ENCODE assay signal across 8 mouse cellular contexts in genomic region chr14:47648218-47648617, GRCm38 (mm10). TPM values are rescaled to one million over a fixed set of nuclear protein-coding genes. Genes with fewer than 3 reads are reported as not detected.
A peak's percentile ranks its signal among the peaks of the same experiment; 100 is the strongest.
DNase-seq lines count a peak whose midpoint lies in the region; ATAC-seq and TF ChIP-seq lines count a peak whose summit lies in the region.

TSS of gene Ktn1 (plus strand) at chr14:47648448.

- no peak for TF ChIP-seq POLR2A in liver, adult 2 months (IDR thresholded peaks at IDR 0.05; ENCODE audit: extremely low read depth, insufficient read depth, low read length)

- peaks cover 10% of the 10 kb centered on the region; the same call in 1 of the 2 replicates for H3K79me2 ChIP-seq in liver, adult 2 months (ENCODE audit: control insufficient read depth, insufficient read depth, low read length)

- no peaks in the 10 kb centered on the region for H3K27me3 ChIP-seq in liver, adult 2 months (ENCODE audit: control insufficient read depth, insufficient read depth, low read length)
- H3K27me3 ChIP-seq in forebrain, embryonic 14.5 days (replicated peaks; ENCODE audit: control insufficient read depth, insufficient read depth, low read length): no peaks in the 10 kb centered on the region
- H3K27me3 ChIP-seq in hindbrain, embryonic 11.5 days (ENCODE audit: control insufficient read depth, insufficient read depth, low read length): no peaks in the 10 kb centered on the region
- H3K27me3 ChIP-seq in liver, embryonic 13.5 days: peaks cover 14% of the 10 kb centered on the region; the same call in 1 of the 2 replicates
- no peaks in the 10 kb centered on the region for H3K27me3 ChIP-seq in stomach, embryonic 15.5 days (replicated peaks)

- H3K36me3 ChIP-seq in liver, adult 2 months (ENCODE audit: control insufficient read depth, insufficient read depth, low read length): no peaks in the 10 kb centered on the region
- H3K36me3 ChIP-seq in forebrain, embryonic 14.5 days (ENCODE audit: control insufficient read depth, insufficient read depth, low read length): no peaks in the 10 kb centered on the region
- H3K36me3 ChIP-seq in hindbrain, embryonic 11.5 days (ENCODE audit: control insufficient read depth, insufficient read depth, low read length): no peaks in the 10 kb centered on the region
- no peaks in the 10 kb centered on the region for H3K36me3 ChIP-seq in liver, embryonic 13.5 days
- no peaks in the 10 kb centered on the region for H3K36me3 ChIP-seq in stomach, embryonic 15.5 days

- peaks cover 7% of the 10 kb centered on the region for H3K4me1 ChIP-seq in liver, adult 2 months (ENCODE audit: control insufficient read depth, insufficient read depth, low read length)
- H3K4me1 ChIP-seq in forebrain, embryonic 14.5 days (ENCODE audit: control insufficient read depth, insufficient read depth, low read length): peaks cover 7% of the 10 kb centered on the region
- H3K4me1 ChIP-seq in hindbrain, embryonic 11.5 days (replicated peaks; ENCODE audit: control insufficient read depth, insufficient read depth, low read length): no peaks in the 10 kb centered on the region
- H3K4me1 ChIP-seq in liver, embryonic 13.5 days (replicated peaks): peaks cover 27% of the 10 kb centered on the region
- H3K4me1 ChIP-seq in stomach, embryonic 15.5 days: peaks cover 5% of the 10 kb centered on the region; the same call in 1 of the 2 replicates

- H3K9me3 ChIP-seq in forebrain, embryonic 14.5 days (replicated peaks; ENCODE audit: control insufficient read depth, low read length): no peaks in the 10 kb centered on the region
- no peaks in the 10 kb centered on the region for H3K9me3 ChIP-seq in hindbrain, embryonic 11.5 days (ENCODE audit: control insufficient read depth, low read length)
- H3K9me3 ChIP-seq in liver, embryonic 13.5 days (replicated peaks): no peaks in the 10 kb centered on the region
- H3K9me3 ChIP-seq in stomach, embryonic 15.5 days: no peaks in the 10 kb centered on the region

- H3K4me2 ChIP-seq in forebrain, embryonic 14.5 days (ENCODE audit: low read length): peak within 1 kb of the TSS; percentile 84
- H3K4me2 ChIP-seq in hindbrain, embryonic 11.5 days (replicated peaks; ENCODE audit: low read depth, low read length): peak within 1 kb of the TSS; percentile 34
- peak within 1 kb of the TSS; percentile 97 for H3K4me2 ChIP-seq in liver, embryonic 13.5 days
- H3K4me2 ChIP-seq in stomach, embryonic 15.5 days: peak within 1 kb of the TSS; percentile 72

- peak within 1 kb of the TSS; percentile 75 for H3K4me3 ChIP-seq in liver, adult 2 months (ENCODE audit: insufficient read depth, low read depth, low read length)
- peak within 1 kb of the TSS; percentile 98 for H3K4me3 ChIP-seq in forebrain, embryonic 14.5 days (ENCODE audit: low read depth, low read length)
- peak within 1 kb of the TSS; percentile 95 for H3K4me3 ChIP-seq in hindbrain, embryonic 11.5 days (ENCODE audit: low read depth, low read length)
- peak within 1 kb of the TSS; percentile 87 for H3K4me3 ChIP-seq in liver, embryonic 13.5 days (replicated peaks)
- peak within 1 kb of the TSS; percentile 99 for H3K4me3 ChIP-seq in stomach, embryonic 15.5 days (replicated peaks)

- no peak for DNase-seq in liver, adult 2 months (ENCODE audit: extremely low read depth, low read depth, low spot score)
- DNase-seq in liver: no peak
- DNase-seq in adrenal gland, adult 2 months: no peak
- no peak for DNase-seq in forebrain, embryonic 14.5 days (ENCODE audit: low spot score)
- DNase-seq in hindbrain, embryonic 11.5 days (ENCODE audit: low spot score): peak; percentile 17
- no peak for DNase-seq in liver, embryonic 13.5 days

- peak within 1 kb of the TSS; percentile 83 for H3K27ac ChIP-seq in liver, adult 2 months (replicated peaks; ENCODE audit: insufficient read depth, low read depth, low read length)
- H3K27ac ChIP-seq in forebrain, embryonic 14.5 days (ENCODE audit: low read depth, low read length): peak within 1 kb of the TSS; percentile 87
- peak within 1 kb of the TSS; percentile 93 for H3K27ac ChIP-seq in hindbrain, embryonic 11.5 days (ENCODE audit: low read depth, low read length)
- peak within 1 kb of the TSS; percentile 81 for H3K27ac ChIP-seq in liver, embryonic 13.5 days
- H3K27ac ChIP-seq in stomach, embryonic 15.5 days: peak within 1 kb of the TSS; percentile 98

- no peak for TF ChIP-seq CTCF in liver, adult 2 months (IDR thresholded peaks at IDR 0.05; ENCODE audit: low read depth, low read length)

- 71% methylated on average over 5 of the region's 5 CpGs for WGBS in liver, adult 2 months
- 51% methylated on average over 5 of the region's 5 CpGs for WGBS in forebrain, embryonic 14.5 days
- 51% methylated on average over 5 of the region's 5 CpGs for WGBS in hindbrain, embryonic 11.5 days
- WGBS in liver, embryonic 13.5 days (ENCODE audit: insufficient replicate concordance): 61% methylated on average over 5 of the region's 5 CpGs
- WGBS in stomach, embryonic 15.5 days: 43% methylated on average over 5 of the region's 5 CpGs

- ATAC-seq in forebrain, embryonic 14.5 days: no peak
- ATAC-seq in hindbrain, embryonic 11.5 days (ENCODE audit: low FRiP score): no peak
- no peak for ATAC-seq in liver, embryonic 13.5 days (ENCODE audit: low read depth)
- no peak for ATAC-seq in stomach, embryonic 15.5 days (ENCODE audit: insufficient read depth, low FRiP score, low read depth)
- ATAC-seq in cerebellum, adult (ENCODE audit: insufficient number of reproducible peaks, low FRiP score, low TSS enrichment): no peak

- H3K9ac ChIP-seq in liver, adult 2 months (ENCODE audit: low read depth, low read length): peak within 1 kb of the TSS; percentile 95
- H3K9ac ChIP-seq in forebrain, embryonic 14.5 days (ENCODE audit: low read length): peak within 1 kb of the TSS; percentile 96
- peak within 1 kb of the TSS; percentile 92 for H3K9ac ChIP-seq in hindbrain, embryonic 11.5 days (ENCODE audit: low read depth, low read length)
- peak within 1 kb of the TSS; percentile 89 for H3K9ac ChIP-seq in liver, embryonic 13.5 days
- H3K9ac ChIP-seq in stomach, embryonic 15.5 days: peak within 1 kb of the TSS; percentile 84

RNA-seq across cellular contexts. Expression of gene Ktn1, which starts in this region (rescaled TPM):
- 14.2 and 18.4 TPM in 2 replicates for total RNA-seq in liver, adult 2 months (2014; rRNA removed)
- polyA plus RNA-seq in liver, adult 2 months (2012; rRNA removed): 1.0 and 1.9 TPM in 2 replicates
- 10 to 100 TPM; 38.3 to 55.1 TPM for total RNA-seq in adrenal gland, adult 2 months (2021)
- polyA plus RNA-seq in adrenal gland, adult 2 months (2012; rRNA removed): 2.1 and 3.4 TPM in 2 replicates
- 56.5 and 72.2 TPM in 2 replicates for polyA plus RNA-seq in forebrain, embryonic 14.5 days (2014; fragmentation: Nextera tagmentation; extraction: Ambion mirVana)
- 92.3 and 113 TPM in 2 replicates for polyA plus RNA-seq in hindbrain, embryonic 11.5 days (2014; fragmentation: Nextera tagmentation; extraction: Ambion mirVana)
- polyA plus RNA-seq in liver, embryonic 13.5 days (2015; fragmentation: Nextera tagmentation; extraction: Ambion mirVana): 14.0 and 20.2 TPM in 2 replicates
- polyA plus RNA-seq in stomach, embryonic 15.5 days (2015; fragmentation: Nextera tagmentation; extraction: Ambion mirVana): 53.7 and 60.1 TPM in 2 replicates

Comparison
In these comparisons a context has a peak if more than half of its experiments do, and no peak if none do; other contexts are left out.
1. H3K4me2 ChIP-seq: peak in every context shown above with its lines; median percentile 97 in liver, embryonic 13.5 days; 84 in forebrain, embryonic 14.5 days; 72 in stomach, embryonic 15.5 days; 34 in hindbrain, embryonic 11.5 days.